Mouse (Mus musculus) stomach, postnatal 0 days (tissue): ENCODE results near the gene Chchd10. TPM values are rescaled to one million over a fixed set of nuclear protein-coding genes. Genes with fewer than 3 reads are reported as not detected.

ENCODE experiments used
- ATAC-seq: fragments of 200-750 bp; cut with Nextera tagmentation; 2 replicates; pipeline ENCODE4 v1.8.0; 2017; ENCODE audit not compliant: low FRiP score, low TSS enrichment
- DNase-seq: peaks from one replicate; pipeline ENCODE4 v3.0.0-alpha.2; 2016; ENCODE audit warnings: low spot score
- H3K27ac ChIP-seq: fragments of 300-500 bp; sonication (generic); replicated peaks from 2 replicates; pipeline ENCODE4 v1.5.1; 2014; ENCODE audit warnings: mild to moderate bottlenecking, control low read depth
- H3K27me3 ChIP-seq: fragments of 300-500 bp; sonication (generic); 2 replicates; pipeline ENCODE4 v1.6.1; 2014; ENCODE audit warnings: low read length; ENCODE audit not compliant: control insufficient read depth, insufficient read depth
- H3K36me3 ChIP-seq: fragments of 300-500 bp; sonication (generic); 2 replicates; pipeline ENCODE4 v1.6.1; 2014; ENCODE audit warnings: low read length, mixed read lengths; ENCODE audit not compliant: control insufficient read depth, insufficient read depth
- H3K4me1 ChIP-seq: fragments of 300-500 bp; sonication (generic); replicated peaks from 2 replicates; pipeline ENCODE4 v1.6.1; 2014; ENCODE audit warnings: antibody characterized with exemption; ENCODE audit not compliant: control insufficient read depth, insufficient read depth
- H3K4me2 ChIP-seq: fragments of 300-500 bp; sonication (generic); replicated peaks from 2 replicates; pipeline ENCODE4 v1.6.1; 2014; ENCODE audit warnings: low read depth, mild to moderate bottlenecking, control low read depth, moderate library complexity
- H3K4me3 ChIP-seq: fragments of 300-500 bp; sonication (generic); 2 replicates; pipeline ENCODE4 v1.5.1; 2014; ENCODE audit warnings: low read depth, low read length, control low read depth
- H3K9ac ChIP-seq: fragments of 300-500 bp; sonication (generic); 2 replicates; pipeline ENCODE4 v1.6.1; 2014; ENCODE audit warnings: mild to moderate bottlenecking, low read length, control low read depth, mixed read lengths
- H3K9me3 ChIP-seq: fragments of 300-500 bp; sonication (generic); 2 replicates; pipeline ENCODE4 v1.6.1; 2016; ENCODE audit warnings: low read length; ENCODE audit not compliant: control insufficient read depth
- CTCF ChIP-seq: IDR thresholded peaks from 2 replicates; pipeline ENCODE4 v1.5.1; 2016; ENCODE audit warnings: antibody characterized with exemption, low read depth, mild to moderate bottlenecking, moderate library complexity
- EP300 ChIP-seq: optimal IDR thresholded peaks from 2 replicates; pipeline ENCODE3; 2016; ENCODE audit warnings: antibody characterized with exemption
- whole genome bisulfite sequencing: fragments of 180-500 bp; shearing (Covaris S2); extraction: QIAGEN DNeasy Blood & Tissue Kit; methylation state at CpG from one replicate; pipeline ENCODE4 v1.1.7; 2014; 5-methylcytosine and 5-hydroxymethylcytosine counted together
- polyA plus RNA-seq: library from polyadenylated mRNA; unstranded; fragments of >200 nt; fragmentation: Nextera tagmentation; extraction: Ambion mirVana; gene quantifications from 2 replicates; pipeline ENCODE4 v1.2.1, GENCODE M21; 2015

Gene Chchd10
- polyA plus RNA-seq, 1 experiment from 2014 or later = 232 TPM

GRCm38 (mm10) chr10:75904391-75904790, 28.5 kb upstream of the Chchd10 start:
- H3K27ac ChIP-seq = no peak overlapping the region
- WGBS = 87% methylated on average over 5 of the region's 5 CpGs
- H3K9ac ChIP-seq = no peak overlapping the region
- DNase-seq (no peak), ATAC-seq (no peak)
- H3K27me3 ChIP-seq = no peaks in the 10 kb centered on the region
- no peaks in the 10 kb centered on the region for H3K9me3 ChIP-seq
- H3K4me2 ChIP-seq = no peak overlapping the region
- no peaks in the 10 kb centered on the region; the same call in 1 of the 2 replicates for H3K4me1 ChIP-seq
- H3K4me3 ChIP-seq = no peak overlapping the region
- TF ChIP-seq CTCF (no peak), EP300 (no peak)
- peaks cover 23% of the 10 kb centered on the region for H3K36me3 ChIP-seq

DNA sequence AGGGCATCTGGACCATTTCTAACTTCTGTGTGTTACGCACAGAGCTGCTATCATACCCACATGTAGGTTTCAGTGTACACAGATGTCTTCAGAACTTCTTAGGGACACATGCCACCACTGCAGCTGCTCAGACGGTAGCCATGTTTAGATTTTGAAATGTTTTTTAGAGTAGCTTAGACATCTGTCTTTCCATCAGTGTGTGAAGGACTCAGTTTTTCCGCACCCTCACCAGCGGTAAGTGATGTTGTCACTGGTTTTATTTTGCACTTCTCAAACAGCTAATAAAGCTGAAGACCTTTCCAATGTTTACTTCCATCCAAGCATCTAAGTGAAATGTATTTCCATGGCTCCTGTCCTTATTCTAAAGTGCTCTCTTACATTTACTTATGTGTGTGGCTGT, 26.0 kb upstream of the Chchd10 start:
- WGBS = 88% methylated on average over 4 of the region's 4 CpGs
- Histone ChIP-seq H3K9me3 (no peaks in the 10 kb centered on the region), H3K27me3 (no peaks in the 10 kb centered on the region), H3K9ac (no peak overlapping the region), H3K36me3 (peaks cover 42% of the 10 kb centered on the region), H3K27ac (no peak overlapping the region), H3K4me3 (no peak overlapping the region), H3K4me2 (no peak overlapping the region), H3K4me1 (no peaks in the 10 kb centered on the region)
- no peak for DNase-seq
- TF ChIP-seq CTCF = no peak
- no peak for TF ChIP-seq EP300
- ATAC-seq = no peak

- no peak for ATAC-seq
- H3K9ac ChIP-seq = no peak overlapping the region
- WGBS = 84% methylated on average over 2 of the region's 2 CpGs
Measured at GRCm38 (mm10) chr10:75910698-75911097, 22.2 kb upstream of the Chchd10 start.

GRCm38 (mm10) chr10:75913013-75913589, 19.8 kb upstream of the Chchd10 start:
- 57% methylated on average over 6 of the region's 6 CpGs for WGBS
- Histone ChIP-seq H3K36me3 (peaks cover 20% of the 10 kb centered on the region), H3K9me3 (no peaks in the 10 kb centered on the region), H3K27me3 (no peaks in the 10 kb centered on the region), H3K9ac (no peak overlapping the region), H3K27ac (no peak overlapping the region), H3K4me1 (no peaks in the 10 kb centered on the region), H3K4me3 (no peak overlapping the region), H3K4me2 (no peak overlapping the region)
- ATAC-seq = no peak
- TF ChIP-seq EP300 (no peak), CTCF (no peak)
- DNase-seq = no peak

More at GRCm38 (mm10) chr10:75910698-75911097, 22.2 kb upstream of the Chchd10 start:
- no peak overlapping the region for H3K27ac ChIP-seq
- H3K27me3 ChIP-seq = no peaks in the 10 kb centered on the region
- H3K9me3 ChIP-seq = no peaks in the 10 kb centered on the region
- H3K36me3 ChIP-seq = peaks cover 24% of the 10 kb centered on the region
- TF ChIP-seq EP300 = no peak
- no peak for TF ChIP-seq CTCF
- H3K4me2 ChIP-seq = no peak overlapping the region
- H3K4me3 ChIP-seq = no peak overlapping the region
- no peak for DNase-seq
- H3K4me1 ChIP-seq = no peaks in the 10 kb centered on the region

DNA sequence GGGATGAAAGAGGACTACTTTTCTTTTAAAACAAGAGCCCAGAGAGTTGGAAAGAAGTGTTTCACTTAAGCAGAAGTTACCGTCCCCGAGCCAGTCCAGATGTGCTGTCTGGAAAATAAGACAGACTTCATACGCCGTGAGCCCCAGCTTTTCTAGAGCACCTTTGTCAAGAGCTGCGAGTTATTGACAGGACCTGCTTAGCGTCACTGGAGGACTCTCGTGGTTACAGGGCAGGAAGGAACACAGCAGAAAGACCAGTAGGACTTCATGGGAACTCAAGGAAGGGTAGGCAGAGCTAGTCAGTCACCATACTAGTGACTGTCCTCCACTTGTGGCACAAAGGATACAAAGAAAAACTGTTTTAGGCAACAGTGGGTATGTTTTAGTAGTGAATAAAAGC, 17.4 kb upstream of the Chchd10 start:
- Histone ChIP-seq H3K9ac (no peak overlapping the region), H3K4me3 (no peak overlapping the region), H3K4me1 (no peaks in the 10 kb centered on the region), H3K9me3 (no peaks in the 10 kb centered on the region), H3K4me2 (no peak overlapping the region), H3K27ac (no peak overlapping the region), H3K27me3 (no peaks in the 10 kb centered on the region), H3K36me3 (peaks cover 12% of the 10 kb centered on the region)
- DNase-seq (no peak), ATAC-seq (no peak)
- 72% methylated on average over 7 of the region's 7 CpGs for WGBS
- TF ChIP-seq EP300 (no peak), CTCF (no peak)

DNA sequence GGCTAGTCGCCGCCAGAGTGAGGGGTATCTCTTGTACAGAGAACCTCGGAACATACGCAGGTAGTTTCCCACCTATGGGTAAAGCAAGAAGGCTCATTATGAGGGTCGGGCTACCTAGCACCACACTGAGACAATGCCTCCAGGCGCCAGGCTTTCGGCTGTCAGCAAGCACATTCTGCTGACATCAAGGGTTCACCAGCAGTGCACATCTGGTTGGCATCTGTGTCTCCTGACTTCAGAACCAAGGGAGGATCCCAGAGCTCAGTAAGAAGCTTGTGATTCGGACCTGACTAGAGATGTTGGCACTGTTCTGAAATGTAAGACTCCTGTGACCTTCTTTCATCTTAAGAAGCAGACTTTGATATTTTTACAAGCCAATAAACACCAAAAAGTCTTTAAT, 16.1 kb upstream of the Chchd10 start:
- DNase-seq (no peak), ATAC-seq (no peak)
- no peaks in the 10 kb centered on the region for H3K9me3 ChIP-seq
- no peak overlapping the region for H3K27ac ChIP-seq
- no peak overlapping the region for H3K4me3 ChIP-seq
- peaks cover 2% of the 10 kb centered on the region for H3K36me3 ChIP-seq
- no peaks in the 10 kb centered on the region for H3K27me3 ChIP-seq
- TF ChIP-seq CTCF (no peak), EP300 (no peak)
- H3K9ac ChIP-seq = no peak overlapping the region
- H3K4me2 ChIP-seq = no peak overlapping the region
- H3K4me1 ChIP-seq = no peaks in the 10 kb centered on the region
- WGBS = 84% methylated on average over 8 of the region's 8 CpGs
